Mouse (Mus musculus): ENCODE measurements around the gene Sh3tc1.

The Sh3tc1 gene

DNA sequence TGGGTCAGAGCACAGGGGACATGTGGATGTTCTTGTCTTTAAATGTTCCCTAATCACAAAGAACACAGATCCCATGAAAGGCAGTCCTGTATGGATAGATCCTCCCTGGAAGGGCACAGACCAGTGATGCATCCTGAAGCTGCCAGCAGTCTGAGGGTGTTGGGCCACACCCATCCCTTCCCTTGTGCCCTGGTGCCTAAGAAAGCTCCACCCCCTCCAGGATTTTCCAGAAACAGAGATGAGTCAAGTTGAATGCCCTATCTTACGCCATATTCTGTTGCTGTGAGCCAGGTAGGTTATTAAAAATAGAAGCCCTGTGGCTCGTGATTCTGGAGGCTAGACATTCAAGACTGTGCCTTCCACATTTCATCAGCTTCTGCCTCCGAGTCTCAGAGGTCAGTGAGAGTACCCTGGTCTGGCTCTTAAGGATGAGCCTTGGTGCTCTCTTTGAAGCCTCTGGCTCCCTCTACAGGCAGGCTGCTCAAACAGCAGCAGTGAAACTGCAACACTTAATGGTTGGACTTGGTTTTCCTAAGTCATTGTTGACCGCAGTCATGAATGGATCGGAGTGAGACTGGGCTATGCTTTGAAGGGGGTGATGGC is 15.4 kb upstream of the Sh3tc1 start:
- CTCF ChIA-PET, result interaction anchor here (0.6 to 2.2 kb wide), 3 partner anchors 12 to 1901 kb away, joined by 3 to 12 read pairs (median 4); no protein-coding TSS in a partner anchor

DNA sequence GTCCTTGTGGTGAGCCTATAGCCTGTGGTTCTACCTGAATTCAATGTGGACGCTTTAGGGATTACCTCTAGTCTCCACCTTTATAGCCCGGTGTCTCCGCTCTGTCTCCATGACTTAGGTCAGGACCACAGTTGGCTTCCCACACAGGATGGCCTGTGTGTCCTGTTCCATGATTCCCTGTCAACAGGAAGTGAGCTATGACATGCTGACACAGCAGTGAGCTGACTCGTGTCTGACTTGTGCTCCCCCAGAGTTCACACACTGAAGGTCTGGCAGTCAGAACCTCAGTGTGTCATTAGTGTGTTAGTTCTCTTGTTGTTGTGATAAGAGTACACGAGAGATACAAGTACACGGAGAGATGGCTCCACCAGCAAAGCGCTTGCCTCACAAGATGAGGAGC is 11.2 kb upstream of the Sh3tc1 start:
- CTCF ChIA-PET, result no interaction called here

DNA sequence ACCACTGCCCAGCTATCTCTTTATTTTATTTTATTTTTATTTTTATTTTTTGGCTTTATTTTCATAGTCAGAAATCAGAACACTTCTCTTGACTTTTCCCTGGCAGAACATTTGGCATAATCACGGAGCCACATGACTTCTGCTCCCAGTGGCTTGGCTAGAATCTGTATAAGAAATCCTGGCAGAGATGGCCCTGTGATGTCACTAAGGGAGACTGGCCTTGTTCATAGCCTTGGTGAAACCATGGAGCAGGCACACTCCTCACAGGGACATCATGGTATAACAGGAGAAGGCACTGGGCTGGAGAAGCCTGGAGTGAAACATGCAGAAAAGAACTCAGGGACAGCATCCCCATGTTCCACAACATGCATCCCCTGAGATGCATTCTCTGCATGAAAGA is 10.2 kb upstream of the Sh3tc1 start:
- CTCF ChIA-PET, result interaction anchor here (0.6 kb wide), 1 partner anchor 37 kb away, joined by 3 read pairs; no protein-coding TSS in a partner anchor

DNA sequence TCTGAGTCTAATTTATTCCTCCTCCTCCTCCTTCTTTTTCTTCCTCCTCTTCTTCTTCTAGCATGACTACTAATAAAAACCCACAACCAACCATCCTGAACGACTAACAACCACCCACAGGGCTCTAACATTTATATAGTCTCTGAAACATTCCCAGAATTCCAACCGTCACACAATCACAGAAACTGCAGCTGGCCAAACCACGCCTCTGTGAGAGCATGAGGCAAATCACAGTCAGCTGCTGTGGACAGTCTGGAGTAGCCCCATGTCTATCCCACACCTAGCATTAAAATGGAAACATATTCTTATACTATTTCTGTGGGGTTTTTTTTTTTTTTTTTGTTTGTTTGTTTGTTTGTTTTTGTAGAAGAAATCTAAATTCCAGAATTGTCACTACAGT is 9.6 kb upstream of the Sh3tc1 start:
- CTCF ChIA-PET, result no interaction called here

DNA sequence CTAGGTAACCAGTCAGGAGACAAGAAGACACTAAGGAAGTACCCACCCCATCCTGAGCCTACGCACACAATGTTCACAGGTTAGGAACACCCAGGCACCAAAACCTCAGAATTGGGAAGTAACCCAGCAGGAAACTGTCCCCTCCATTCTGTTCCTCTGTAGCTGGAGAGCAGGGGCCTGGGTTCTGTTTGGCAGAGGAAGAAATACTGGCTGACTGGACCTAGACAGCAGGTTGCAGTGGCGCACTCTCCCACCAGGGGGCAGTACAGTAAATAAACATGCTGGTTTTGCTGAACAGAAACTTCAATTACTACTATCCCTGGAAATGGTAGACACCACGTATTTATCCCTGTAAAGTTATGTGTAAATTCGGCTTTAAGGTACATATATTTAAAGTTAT is 7.1 kb upstream of the Sh3tc1 start:
- CTCF ChIA-PET, result interaction anchor here (0.7 kb wide), 1 partner anchor 14 kb away, joined by 3 read pairs; no protein-coding TSS in a partner anchor

DNA sequence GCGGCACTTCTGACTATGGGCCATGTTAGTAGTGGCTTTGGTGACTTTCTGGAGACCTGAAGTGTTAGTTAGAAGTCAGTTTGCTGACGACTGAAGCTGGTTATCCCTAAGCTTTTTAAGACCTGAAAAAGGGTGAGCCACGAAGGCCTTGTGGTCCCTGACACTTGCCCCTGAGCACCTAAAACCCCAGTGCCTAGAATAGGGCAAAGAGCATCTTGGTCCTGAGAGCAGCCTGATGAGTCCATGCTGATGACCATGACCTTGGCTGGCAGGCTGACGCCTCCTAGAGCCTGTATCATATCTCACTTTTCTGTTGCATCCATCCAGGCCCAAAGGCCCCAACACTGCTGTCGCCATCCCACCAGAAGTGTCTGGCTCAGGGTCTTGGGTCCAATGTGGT is 5.6 kb upstream of the Sh3tc1 start:
- CTCF ChIA-PET, result interaction anchor here (0.7 kb wide), 1 partner anchor 12 kb away, joined by 27 read pairs; the partner anchor contains the start of gene Ablim2

DNA sequence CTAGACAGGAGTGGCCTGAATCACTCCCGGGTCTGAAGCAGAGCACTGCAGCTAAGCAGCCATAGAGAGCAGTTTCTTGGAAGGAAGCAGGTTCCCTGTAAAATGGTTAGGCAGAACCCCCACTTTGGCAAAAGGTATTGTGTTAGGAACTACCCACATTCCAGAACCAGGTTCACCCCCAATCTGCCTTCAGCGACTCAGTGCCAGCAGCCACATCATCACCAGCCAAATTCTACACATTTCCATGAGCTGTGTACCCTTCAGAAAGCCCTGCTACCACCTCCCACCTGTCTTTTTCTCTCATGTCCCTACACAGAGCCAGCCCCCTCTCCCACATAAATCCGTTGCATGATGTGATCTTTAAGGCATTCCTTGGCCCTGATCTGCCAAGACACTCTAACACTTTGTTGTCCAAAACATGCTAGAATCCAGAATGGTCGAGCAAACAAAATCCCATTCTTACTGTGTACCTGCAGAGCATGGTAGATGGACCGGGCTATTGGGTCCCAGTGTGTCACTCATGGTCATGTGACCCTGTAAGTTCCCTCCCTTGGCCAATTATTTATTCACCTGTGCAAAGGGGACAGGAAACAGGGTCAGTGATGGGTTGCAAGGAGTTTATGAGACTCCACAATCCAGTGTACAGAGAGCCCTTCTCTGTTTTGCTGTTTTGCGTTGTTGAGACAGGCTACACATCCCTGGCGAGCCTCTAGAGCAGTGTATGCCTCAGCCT is 4.4 kb upstream of the Sh3tc1 start:
- CTCF ChIA-PET, result no interaction called here

DNA sequence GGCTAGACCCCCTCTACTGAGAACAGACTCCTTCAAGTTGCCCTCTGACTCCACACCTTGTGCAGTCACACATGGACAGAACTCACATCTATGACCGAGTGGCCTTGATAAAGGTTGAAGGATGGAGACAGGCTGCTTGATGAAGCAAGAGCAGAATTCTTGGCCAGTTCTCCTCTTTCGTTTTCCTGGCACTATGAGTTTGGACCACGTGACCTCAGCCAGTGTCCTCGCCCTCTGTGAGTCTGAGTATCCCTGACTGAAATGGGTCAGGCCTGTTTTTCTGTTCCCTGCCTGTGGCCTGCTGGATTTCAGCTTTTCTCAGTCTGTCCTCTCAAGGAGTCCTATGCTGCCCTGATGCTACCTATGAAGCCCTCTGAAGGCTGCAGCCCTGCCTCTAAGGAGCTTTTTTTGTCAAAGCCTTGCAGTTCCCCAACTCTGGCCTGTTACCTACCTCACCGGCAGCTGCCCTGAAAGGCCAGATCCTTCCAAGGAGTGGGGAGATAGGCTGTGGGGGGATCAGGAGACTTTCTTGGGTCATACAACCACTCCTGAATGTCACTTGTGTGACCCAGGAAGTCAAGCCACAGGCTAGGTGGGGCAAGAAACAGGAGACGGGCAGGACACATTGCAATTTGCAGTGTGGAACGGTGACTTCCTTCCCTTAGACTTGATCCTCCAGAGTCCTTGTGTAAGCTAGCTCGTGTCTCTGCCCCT is 3.6 kb upstream of the Sh3tc1 start:
- CTCF ChIA-PET, result no interaction called here

DNA sequence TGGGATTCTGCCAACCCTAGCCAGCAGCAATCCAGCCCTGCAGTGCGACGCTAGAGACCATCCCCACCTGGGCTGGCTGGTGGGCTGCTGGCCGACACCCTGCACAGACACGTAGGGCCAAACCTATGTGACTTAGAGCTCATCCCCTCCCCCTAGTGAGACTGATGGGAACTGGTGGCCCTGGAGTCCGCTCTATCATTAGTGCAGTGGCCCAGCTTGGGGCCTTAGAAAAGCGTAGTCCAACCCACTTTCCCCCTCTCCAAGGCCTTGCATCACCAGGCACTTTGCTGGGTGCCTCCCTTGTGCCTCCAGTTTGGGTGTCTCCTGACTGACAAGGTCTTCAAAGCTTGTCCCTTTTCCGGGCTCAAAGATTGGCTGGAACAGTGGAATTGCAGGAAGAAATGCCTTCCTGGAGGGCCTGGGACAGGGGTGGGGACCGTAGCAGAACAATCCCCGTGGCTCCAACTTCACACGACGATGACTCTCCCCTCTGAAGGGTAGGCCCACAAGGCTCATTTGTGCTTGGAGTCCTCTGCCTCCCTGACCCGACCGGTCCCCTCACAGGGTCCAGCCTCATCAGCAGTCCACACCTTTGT is 1.5 kb upstream of the Sh3tc1 start:
- CTCF ChIA-PET, result no interaction called here

DNA sequence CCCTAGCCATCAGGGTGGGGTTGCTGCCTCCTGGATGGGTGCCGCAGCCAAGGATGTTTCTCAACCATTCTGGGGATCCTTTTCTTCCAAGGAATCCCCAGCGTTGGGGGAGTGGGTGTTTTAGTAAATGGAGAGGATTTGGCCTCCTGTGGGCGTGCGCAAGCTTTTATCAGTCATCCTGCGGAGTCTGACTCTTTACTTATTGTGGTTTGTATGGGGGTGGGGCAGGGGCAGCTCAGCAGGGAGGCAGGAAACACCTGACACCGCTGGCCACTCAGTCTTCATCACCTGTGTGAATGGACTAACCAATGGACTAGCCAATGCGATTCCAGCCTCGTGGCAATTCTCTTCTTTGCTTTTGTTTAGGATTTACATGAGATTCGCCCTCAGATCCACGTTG is 929 bp upstream of the Sh3tc1 start:
- CTCF ChIA-PET, result no interaction called here

DNA sequence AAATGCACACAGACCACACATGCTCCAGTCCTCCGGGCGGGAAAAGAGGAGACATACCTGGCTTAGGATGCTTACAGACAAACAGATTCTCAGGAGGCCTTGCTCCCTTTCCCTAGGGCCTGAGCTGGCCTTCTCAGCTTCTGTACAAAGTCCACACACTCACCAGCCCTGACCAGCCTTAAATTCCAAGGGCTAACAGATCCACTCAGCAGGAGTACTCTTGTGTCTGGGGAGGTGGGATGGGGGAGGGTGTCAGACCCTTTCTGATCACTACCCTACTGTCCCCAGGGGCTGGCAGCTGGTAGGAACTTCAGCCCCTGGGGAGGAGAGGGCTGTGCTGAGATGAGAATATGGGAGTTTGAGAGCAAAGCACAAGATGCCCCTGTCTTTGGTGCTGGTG is 782 bp downstream of the Sh3tc1 start:
- CTCF ChIA-PET, result no interaction called here

DNA sequence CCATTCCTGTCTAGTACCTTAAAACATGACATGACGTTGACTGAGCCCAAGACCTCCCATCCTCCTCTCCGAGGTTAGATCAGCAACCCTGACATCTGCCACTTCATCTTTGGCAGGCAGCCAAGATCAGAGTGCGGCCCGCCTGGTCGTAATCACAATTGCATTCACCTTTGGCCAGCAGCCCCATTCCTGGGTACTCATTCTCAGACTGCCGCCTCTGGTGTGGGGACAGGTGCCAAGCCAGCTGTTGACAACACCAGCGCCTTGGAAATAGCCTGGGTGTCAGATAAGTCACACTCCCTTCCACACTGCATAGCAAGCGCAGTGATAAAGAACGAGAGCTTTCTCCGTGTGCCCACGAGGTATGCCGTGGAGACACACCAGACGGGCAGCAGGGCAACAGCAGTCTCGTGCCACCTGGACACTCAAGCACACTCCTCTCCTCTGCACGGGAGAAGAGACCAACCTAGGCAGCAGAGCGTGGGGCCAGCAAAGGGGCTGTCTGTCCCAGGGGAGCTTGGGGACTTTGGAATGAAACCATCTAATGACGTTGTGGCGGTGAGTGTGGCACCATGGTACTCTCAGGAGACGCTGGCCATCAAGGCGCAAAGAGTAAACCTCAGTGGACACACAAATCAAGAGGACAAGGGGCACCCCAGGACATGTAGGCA is 2.4 kb downstream of the Sh3tc1 start:
- CTCF ChIA-PET, result no interaction called here

DNA sequence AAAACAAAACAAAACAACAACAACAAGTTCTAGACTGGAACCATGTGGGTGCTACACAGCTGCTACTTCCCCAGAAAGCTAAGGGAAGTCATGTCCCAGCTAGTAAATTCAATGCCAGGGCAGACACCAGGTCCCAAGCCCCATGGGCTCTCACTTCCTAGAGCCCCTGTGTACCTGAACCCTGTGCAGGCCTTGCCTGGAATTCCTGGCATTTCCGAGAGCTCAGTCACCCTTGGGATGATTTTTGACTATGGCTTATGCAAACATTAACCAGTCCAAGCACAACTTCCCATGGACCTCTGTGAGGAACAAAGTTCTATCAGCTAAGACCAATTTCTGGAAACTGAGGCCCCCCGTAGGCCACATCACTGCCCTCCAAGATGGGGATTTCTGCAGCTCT is 6.3 kb downstream of the Sh3tc1 start:
- CTCF ChIA-PET, result no interaction called here

DNA sequence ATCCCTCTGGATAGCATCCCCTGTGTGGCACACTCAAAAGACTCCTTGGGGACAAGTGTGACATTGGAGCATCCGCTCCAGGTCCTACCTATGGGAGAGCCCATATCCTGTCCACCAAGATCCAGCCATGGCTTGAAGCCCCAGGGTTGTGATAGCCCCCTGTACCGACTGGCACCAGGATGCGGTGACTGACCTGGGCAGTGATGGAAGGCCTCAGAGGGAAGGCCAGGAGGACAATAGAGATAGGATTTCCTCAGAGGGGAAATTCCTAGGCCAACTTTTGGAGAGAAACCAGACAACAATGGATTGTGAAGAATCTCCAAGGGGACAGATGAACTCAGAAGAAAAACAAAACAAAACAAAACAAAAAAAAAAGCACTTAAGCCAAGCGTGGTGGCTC is 8.8 kb downstream of the Sh3tc1 start:
- CTCF ChIA-PET, result no interaction called here

DNA sequence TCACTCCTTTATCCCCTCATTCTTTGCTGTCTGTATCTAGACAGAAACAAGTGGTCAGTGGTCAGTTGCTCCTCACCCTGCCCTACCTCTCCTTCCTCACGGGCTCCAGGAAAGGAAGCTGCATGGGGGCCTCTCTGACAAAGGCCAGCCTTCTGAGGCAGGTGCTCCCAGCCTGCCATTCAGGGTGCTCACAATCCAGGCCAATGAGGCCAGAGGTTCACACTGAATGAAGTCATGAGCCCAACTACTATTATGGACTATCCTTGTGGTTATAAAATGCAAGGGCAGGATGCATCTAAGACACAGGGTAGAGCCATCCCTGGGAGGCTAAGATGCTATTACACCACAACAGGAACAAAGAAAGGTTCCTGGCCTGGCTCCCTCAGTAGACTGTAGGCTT is 9.2 kb downstream of the Sh3tc1 start:
- CTCF ChIA-PET, result no interaction called here

DNA sequence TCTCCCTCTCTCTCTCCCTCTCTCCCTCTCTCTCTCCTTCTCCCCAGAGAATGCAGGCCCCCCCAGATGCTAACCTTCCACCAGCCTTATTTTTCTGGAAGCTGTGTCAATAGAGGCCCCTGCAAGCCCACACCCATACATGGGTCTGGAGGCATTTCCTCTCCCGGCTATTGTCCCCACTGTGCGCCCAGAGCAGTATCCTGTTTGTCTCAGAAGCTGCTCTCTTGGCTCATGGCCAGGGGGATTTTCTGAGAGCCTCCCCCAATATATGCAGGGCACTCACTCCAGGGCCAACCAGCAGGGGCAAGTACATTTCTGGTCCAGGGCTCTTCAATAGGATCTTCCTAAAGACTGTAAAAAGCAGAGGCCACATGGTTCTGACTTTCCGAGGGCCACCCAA is 9.9 kb downstream of the Sh3tc1 start:
- CTCF ChIA-PET, result no interaction called here

DNA sequence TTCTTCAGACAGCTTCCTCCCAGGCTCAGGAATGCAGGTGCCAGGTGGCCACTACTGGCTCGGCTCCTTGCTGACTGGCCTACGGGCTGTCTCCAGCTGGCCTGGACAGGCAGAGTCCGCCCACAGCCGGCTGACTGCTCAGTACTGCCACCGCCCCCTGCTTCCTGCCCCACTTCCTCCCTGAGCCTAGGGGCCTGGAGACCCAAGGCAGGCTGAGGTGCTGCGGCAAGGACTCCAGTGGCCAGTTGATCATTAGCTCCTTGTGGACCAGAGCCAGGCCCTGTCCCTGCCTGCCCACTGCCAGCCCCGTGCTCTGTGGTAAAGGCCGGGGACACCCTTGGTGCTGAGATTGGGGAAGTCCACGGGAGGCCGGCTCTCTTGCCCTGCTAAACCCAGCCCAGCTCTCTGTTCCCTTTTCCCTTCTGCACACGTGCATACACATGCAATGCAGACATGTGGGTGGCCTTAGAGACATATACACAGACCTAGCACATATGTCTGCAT is 10.8 kb downstream of the Sh3tc1 start:
- CTCF ChIA-PET, result interaction anchor here (0.6 kb wide), 1 partner anchor 10 kb away, joined by 4 read pairs; no protein-coding TSS in a partner anchor

DNA sequence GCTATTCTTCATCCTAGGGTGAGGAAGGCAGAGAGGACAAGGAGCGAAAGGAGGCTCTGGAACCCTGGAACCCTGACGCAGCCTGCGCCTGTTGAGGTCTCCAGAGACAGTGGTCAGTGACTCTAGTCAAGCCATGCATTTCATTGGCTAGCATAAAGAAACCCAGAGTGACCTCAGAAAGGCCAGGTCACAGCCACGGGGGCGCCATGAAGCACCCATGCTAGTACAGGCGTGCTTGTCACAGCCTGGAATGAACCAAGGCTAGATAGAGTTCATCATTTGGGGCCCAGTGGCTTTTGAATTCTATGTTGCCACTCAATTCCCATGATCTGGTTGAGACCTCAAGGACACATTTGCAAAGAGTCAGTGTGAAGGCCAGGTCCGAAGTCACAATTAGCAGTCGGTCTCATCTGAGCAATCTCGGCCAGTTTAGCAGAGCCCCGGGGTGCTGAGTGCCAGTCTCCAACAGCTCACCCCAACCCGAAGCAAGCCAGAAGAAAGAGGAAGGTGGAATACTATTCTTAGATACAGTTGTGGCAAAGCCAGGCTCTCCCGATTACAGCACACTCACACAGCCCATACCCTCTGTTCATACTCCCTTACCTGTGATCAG is 11.3 kb downstream of the Sh3tc1 start:
- CTCF ChIA-PET, result interaction anchor here (0.6 kb wide), 1 partner anchor 9 kb away, joined by 4 read pairs; no protein-coding TSS in a partner anchor

DNA sequence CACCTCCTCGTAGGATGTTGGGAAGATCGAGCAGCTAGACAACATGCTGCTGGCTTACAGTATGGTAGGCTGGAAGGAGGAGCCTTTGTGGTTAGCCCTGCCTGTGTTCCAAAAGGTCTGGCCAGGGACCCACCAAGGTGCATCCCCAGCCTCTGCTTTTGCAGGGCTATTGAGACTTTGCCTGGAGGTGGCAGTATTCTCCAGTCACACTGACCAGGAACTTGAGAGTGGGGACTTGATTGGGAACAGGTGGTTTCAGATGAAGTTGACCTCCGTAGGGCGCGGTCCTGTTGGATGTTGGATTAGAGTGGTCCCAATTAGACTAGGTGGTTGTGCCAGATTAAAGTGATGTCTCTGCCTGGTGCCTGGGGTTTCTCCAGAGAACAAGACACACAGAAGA is 12.3 kb downstream of the Sh3tc1 start:
- CTCF ChIA-PET, result no interaction called here

DNA sequence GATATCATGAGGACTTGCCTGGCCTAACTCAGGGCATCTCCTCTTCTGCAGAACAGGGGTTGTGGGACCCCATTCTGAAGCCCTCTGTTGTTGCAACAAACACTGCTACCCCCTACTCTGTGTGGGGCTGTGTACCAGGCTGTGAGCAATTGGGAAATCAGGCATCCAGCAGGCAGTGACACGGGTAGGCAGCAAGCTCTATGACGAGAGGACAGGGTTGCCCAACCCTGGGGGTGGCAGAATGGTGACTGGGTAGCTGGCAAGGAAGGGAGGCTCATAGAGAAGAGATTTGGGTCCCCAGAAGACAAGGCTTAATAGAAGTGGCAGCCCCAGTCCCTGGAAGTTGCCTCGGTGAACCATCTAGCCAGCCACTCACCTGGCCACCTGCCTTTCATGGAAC is 13.9 kb downstream of the Sh3tc1 start:
- CTCF ChIA-PET, result no interaction called here

DNA sequence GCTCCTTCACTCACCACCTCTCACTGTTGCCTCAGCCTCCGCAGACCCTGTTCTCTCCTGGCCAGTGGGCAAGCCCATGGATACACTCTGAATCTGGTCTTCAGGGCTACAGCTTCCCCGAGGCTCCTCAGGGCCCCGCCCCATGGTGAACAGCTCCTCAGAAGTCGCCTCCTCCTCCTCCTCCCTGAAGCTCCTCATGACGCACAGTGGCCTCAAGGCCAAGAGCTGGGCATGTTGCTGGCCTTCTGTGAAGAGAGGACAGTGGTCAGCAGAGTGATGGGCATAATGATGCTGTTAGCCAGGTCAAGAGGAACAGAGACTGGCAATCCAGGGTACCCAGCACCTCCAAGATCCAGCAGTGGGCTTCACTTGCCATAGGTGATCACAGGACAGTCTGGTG is 15.9 kb downstream of the Sh3tc1 start:
- CTCF ChIA-PET, result no interaction called here
